Mouse (Mus musculus): ENCODE measurements around the gene Ttll12.

GRCm38 (mm10) chr15:83560941-83561477, 33.9 kb downstream of the Ttll12 start:
- no peak for TF ChIP-seq POLR2A (IDR thresholded peaks at IDR 0.05; ENCODE audit: insufficient read depth, low read depth, low read length)
- no peak for TF ChIP-seq CTCF (IDR thresholded peaks at IDR 0.05)
- no peak for TF ChIP-seq EP300 (IDR thresholded peaks at IDR 0.05; ENCODE audit: insufficient read depth, low read depth, low read length)
